ENCODE assay signal across 17 mouse cellular contexts in genomic region chr1:63776396-63776795, GRCm38 (mm10). TPM values are rescaled to one million over a fixed set of nuclear protein-coding genes. Genes with fewer than 3 reads are reported as not detected.
"Had no signal": no experiment of that assay in that cellular context is flagged by ENCODE, and none has a peak within 500 bp of the region (broad histone marks: within the 10 kb centered on the region; RNA-seq: fewer than 3 reads in every experiment).

No protein-coding gene starts in this region.

- H3K4me1 ChIP-seq: kidney, embryonic 15.5 days; liver, embryonic 15.5 days; lung, embryonic 15.5 days; neural tube, embryonic 15.5 days had no signal

- DNase-seq: kidney, postnatal 36 days; lung, postnatal 14 days; right cerebral cortex, adult 18-20 months; right cerebral cortex, postnatal 25 days had no signal

- H3K36me3 ChIP-seq: kidney, embryonic 15.5 days; limb, embryonic 10.5 days; liver, embryonic 15.5 days; lung, embryonic 15.5 days; neural tube, embryonic 15.5 days had no signal

- H3K9ac ChIP-seq: kidney, embryonic 15.5 days; liver, embryonic 15.5 days; lung, embryonic 15.5 days; neural tube, embryonic 15.5 days had no signal

- H3K4me3 ChIP-seq: kidney, embryonic 15.5 days; limb, embryonic 10.5 days; liver, embryonic 15.5 days; lung, embryonic 15.5 days; megakaryocyte, embryonic 14.5 days; neural tube, embryonic 15.5 days had no signal

- H3K4me2 ChIP-seq: kidney, embryonic 15.5 days; liver, embryonic 11.5 days; liver, embryonic 15.5 days; lung, embryonic 15.5 days; midbrain, embryonic 11.5 days; neural tube, embryonic 15.5 days had no signal

- ATAC-seq: midbrain, embryonic 16.5 days had no signal

- H3K27me3 ChIP-seq: kidney, embryonic 15.5 days; liver, embryonic 15.5 days; lung, embryonic 15.5 days; megakaryocyte, embryonic 14.5 days; neural tube, embryonic 15.5 days had no signal

- H3K9me3 ChIP-seq: kidney, embryonic 15.5 days; limb, embryonic 10.5 days; liver, embryonic 15.5 days; lung, embryonic 15.5 days; neural tube, embryonic 15.5 days had no signal

- H3K27ac ChIP-seq: kidney, embryonic 15.5 days; limb, embryonic 10.5 days; liver, embryonic 15.5 days; lung, embryonic 15.5 days; macrophage; neural tube, embryonic 15.5 days had no signal

RNA-seq across cellular contexts. Expression of gene 4933402D24Rik, which starts 7.3 kb away (rescaled TPM):
- total RNA-seq: layer of hippocampus, adult 18-20 months had no signal
- polyA plus RNA-seq: liver, embryonic 11.5 days; liver, embryonic 15.5 days; lung, embryonic 15.5 days; macrophage; small intestine, adult 2 months; stomach, embryonic 16.5 days had no signal

RNA-seq across cellular contexts. Expression of gene Mdh1b, which starts 46.3 kb away (rescaled TPM):
- polyA plus RNA-seq: liver, embryonic 11.5 days; liver, embryonic 15.5 days; macrophage; small intestine, adult 2 months; stomach, embryonic 16.5 days had no signal
